Mouse (Mus musculus) bone marrow macrophage, adult 2 months (primary cell): ENCODE measurements around the gene Lgals9.

Experiments used
- CTCF ChIP-seq: IDR thresholded peaks from 2 replicates; pipeline ENCODE4 v1.5.1; 2012; ENCODE audit warnings: low read depth, mild to moderate bottlenecking, low read length, moderate library complexity
- POLR2A ChIP-seq: IDR thresholded peaks from 2 replicates; pipeline ENCODE4 v1.6.1; 2012; ENCODE audit warnings: mild to moderate bottlenecking, low read depth, low read length, borderline replicate concordance

GRCm38 (mm10) chr11:78924111-78924510 lies 60.6 kb downstream of the Lgals9 start:
- TF ChIP-seq CTCF (no peak), POLR2A (no peak)
